ENCODE assay signal across 8 mouse cellular contexts in genomic region chr1:99774144-99774543, GRCm38 (mm10). TPM values are rescaled to one million over a fixed set of nuclear protein-coding genes. Genes with fewer than 3 reads are reported as not detected.
A peak's percentile ranks its signal among the peaks of the same experiment; 100 is the strongest.
DNase-seq lines count a peak whose midpoint lies in the region; ATAC-seq and TF ChIP-seq lines count a peak whose summit lies in the region.
"Had no signal": no experiment of that assay in that cellular context is flagged by ENCODE, and none has a peak within 500 bp of the region (broad histone marks: within the 10 kb centered on the region; RNA-seq: fewer than 3 reads in every experiment).

No protein-coding gene starts in this region.

- no peaks in the 10 kb centered on the region for H3K9me3 ChIP-seq in embryonic facial prominence, embryonic 11.5 days (replicated peaks; ENCODE audit: control insufficient read depth, low read length)

- DNase-seq in testis, postnatal 10 days (ENCODE audit: low spot score): peak; percentile 44
- DNase-seq in testis, postnatal 14 days (ENCODE audit: low spot score): no peak
- peak; percentile 69 for DNase-seq in embryonic facial prominence, embryonic 11.5 days (ENCODE audit: low spot score)
- DNase-seq in layer of hippocampus, adult 2 months (ENCODE audit: low spot score in 2 of 2): peak; percentile 60 to 63
- DNase-seq in neural tube, embryonic 10.5 days (ENCODE audit: extremely low spot score, low spot score): peak; percentile 15
- no peak for DNase-seq in spleen, adult 18-20 months
- DNase-seq in spleen, postnatal 4 days (ENCODE audit: low spot score in 2 of 2): no peak

- no peak overlapping the region for H3K4me3 ChIP-seq in embryonic facial prominence, embryonic 11.5 days (ENCODE audit: low read depth, low read length)
- peak overlapping the region; percentile 58 for H3K4me3 ChIP-seq in layer of hippocampus, adult 2 months

- peak; percentile 73 for TF ChIP-seq CTCF in layer of hippocampus, adult 2 months (conservative IDR thresholded peaks at IDR 0.05)

- no peaks in the 10 kb centered on the region for H3K27me3 ChIP-seq in embryonic facial prominence, embryonic 11.5 days (ENCODE audit: control insufficient read depth, insufficient read depth, low read length)

- H3K9ac ChIP-seq in embryonic facial prominence, embryonic 11.5 days (replicated peaks; ENCODE audit: low read length): no peak overlapping the region

- WGBS in embryonic facial prominence, embryonic 11.5 days: 5% methylated on average over 4 of the region's 4 CpGs

- H3K36me3 ChIP-seq in embryonic facial prominence, embryonic 11.5 days (replicated peaks; ENCODE audit: control insufficient read depth, insufficient read depth, low read depth, low read length): no peaks in the 10 kb centered on the region

- no peaks in the 10 kb centered on the region for H3K4me1 ChIP-seq in embryonic facial prominence, embryonic 11.5 days (ENCODE audit: control insufficient read depth, insufficient read depth, low read length)

- no peak; the same call in 1 of the 2 replicates for ATAC-seq in embryonic facial prominence, embryonic 11.5 days (replicated peaks; ENCODE audit: insufficient number of reproducible peaks, low FRiP score, low TSS enrichment, low read depth)

- H3K4me2 ChIP-seq in embryonic facial prominence, embryonic 11.5 days (ENCODE audit: low read depth, low read length): no peak overlapping the region

- no peak overlapping the region for H3K27ac ChIP-seq in embryonic facial prominence, embryonic 11.5 days (replicated peaks; ENCODE audit: low read depth, low read length)
- 0 out of 2 replicates have a peak overlapping the region, but pooled peaks have one; percentile 29 for H3K27ac ChIP-seq in layer of hippocampus, adult 2 months

RNA-seq across cellular contexts. Expression of gene Cntnap5b, which starts 1.6 kb away (rescaled TPM):
- polyA plus RNA-seq in embryonic facial prominence, embryonic 11.5 days (2014; fragmentation: Nextera tagmentation; extraction: Ambion mirVana): 0.10 TPM in 1 of 2 replicates, not detected in the other
- total RNA-seq in layer of hippocampus, adult 2 months (2021): 10 to 100 TPM; 20.4 to 23.7 TPM
- polyA plus RNA-seq: spleen, adult 2 months had no signal

Comparison
In these comparisons a context has a peak if more than half of its experiments do, and no peak if none do; other contexts are left out.
1. DNase-seq: peak in testis, postnatal 10 days (single experiment), embryonic facial prominence, embryonic 11.5 days (single experiment), layer of hippocampus, adult 2 months (2 of 2) and neural tube, embryonic 10.5 days (single experiment); none in testis, postnatal 14 days (single experiment), spleen, adult 18-20 months (0 of 2) and spleen, postnatal 4 days (0 of 2).